Mouse (Mus musculus): ENCODE data around the gene Ube2b. TPM values are rescaled to one million over a fixed set of nuclear protein-coding genes. Genes with fewer than 3 reads are reported as not detected.
A peak's percentile ranks its signal among the peaks of the same experiment; 100 is the strongest.

Ube2b gene
- 100 to 1,000 TPM; 205 to 208 TPM for total RNA-seq (2021)

GRCm38 (mm10) chr11:52000290-52000962 is at the start of gene Ube2b:
Ube2b (minus strand) TSS chr11:52000762.
- DNase-seq, result peak; percentile 91 to 92

GRCm38 (mm10) chr11:52046446-52047165 is 46.0 kb upstream of the Ube2b start:
- DNase-seq, result no peak

- no peak for DNase-seq
Measured at GRCm38 (mm10) chr11:52044156-52044555, 43.6 kb upstream of the Ube2b start.

- no peak for DNase-seq
Measured at GRCm38 (mm10) chr11:52043224-52043623, 42.7 kb upstream of the Ube2b start.

- DNase-seq, result no peak
Measured at GRCm38 (mm10) chr11:52037659-52038058, 37.1 kb upstream of the Ube2b start.

- DNase-seq, result no peak
Measured at GRCm38 (mm10) chr11:52035905-52036304, 35.3 kb upstream of the Ube2b start.

GRCm38 (mm10) chr11:52033953-52034352 is 33.4 kb upstream of the Ube2b start:
- DNase-seq, result peak; percentile 42 to 46

- no peak for DNase-seq
Measured at GRCm38 (mm10) chr11:52032356-52032755, 31.8 kb upstream of the Ube2b start.

- DNase-seq, result no peak
Measured at GRCm38 (mm10) chr11:52018217-52018616, 17.7 kb upstream of the Ube2b start.

- DNase-seq, result no peak
Measured at GRCm38 (mm10) chr11:52011541-52011940, 11.0 kb upstream of the Ube2b start.

- DNase-seq, result no peak
Measured at GRCm38 (mm10) chr11:52011011-52011410, 10.4 kb upstream of the Ube2b start.

- no peak for DNase-seq
Measured at GRCm38 (mm10) chr11:52005586-52005985, 5.0 kb upstream of the Ube2b start.

- DNase-seq, result peak; percentile 87 to 89
Measured at GRCm38 (mm10) chr11:52003772-52004528, 3.4 kb upstream of the Ube2b start, which contains the start of gene Cdkl3. Cdkl3 (plus strand) TSS chr11:52004221.

GRCm38 (mm10) chr11:52003505-52003771 is 2.9 kb upstream of the Ube2b start:
- DNase-seq, result no peak

- DNase-seq, result no peak
Measured at GRCm38 (mm10) chr11:52002842-52003504, 2.4 kb upstream of the Ube2b start.

GRCm38 (mm10) chr11:52001861-52002260 is 1.3 kb upstream of the Ube2b start:
- DNase-seq, result no peak

GRCm38 (mm10) chr11:52001341-52001740 is 779 bp upstream of the Ube2b start:
- no peak for DNase-seq

- DNase-seq, result peak; percentile 21 to 32
Measured at GRCm38 (mm10) chr11:51999611-52000289, 812 bp downstream of the Ube2b start.

GRCm38 (mm10) chr11:51971644-51972043 is 28.9 kb downstream of the Ube2b start:
- DNase-seq, result no peak

- no peak for DNase-seq
Measured at GRCm38 (mm10) chr11:51969511-51969910, 31.1 kb downstream of the Ube2b start.

GRCm38 (mm10) chr11:51968896-51969295 is 31.7 kb downstream of the Ube2b start:
- DNase-seq, result no peak

Data from layer of hippocampus, postnatal 36 days (tissue).